Mouse (Mus musculus): ENCODE measurements around the gene Slc4a4.

DNA sequence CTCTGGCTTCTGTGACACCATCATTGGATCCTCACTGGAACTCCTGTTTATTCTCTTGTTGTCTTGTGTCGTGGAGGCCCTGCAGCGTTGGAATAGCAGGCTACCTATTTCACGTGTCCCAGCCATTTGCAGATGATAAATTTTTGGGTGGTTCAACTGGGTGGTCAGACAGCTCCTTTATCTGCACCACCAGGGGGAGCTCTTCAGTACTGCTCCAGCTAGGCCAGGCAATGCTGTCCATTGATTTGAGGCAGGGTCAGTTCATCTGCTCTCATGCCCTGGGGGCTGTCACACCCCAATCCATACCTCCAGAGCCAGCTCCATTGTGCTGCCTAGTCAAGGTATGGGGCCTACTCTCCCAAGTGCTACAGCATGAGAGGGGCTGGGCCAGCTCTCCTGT is 24.5 kb upstream of the Slc4a4 start:
- no peak for TF ChIP-seq POLR2A (IDR thresholded peaks at IDR 0.05; ENCODE audit: insufficient read depth, low read depth, low read length)
- TF ChIP-seq CTCF (IDR thresholded peaks at IDR 0.05; ENCODE audit: insufficient read depth, low read depth, low read length), result 0 out of 2 replicates have a peak, but pooled peaks have one; percentile 40

All from olfactory bulb, adult 2 months (tissue).